Mouse (Mus musculus) thymus, adult 2 months (tissue): ENCODE results near the gene Rabl6. TPM values are rescaled to one million over a fixed set of nuclear protein-coding genes. Genes with fewer than 3 reads are reported as not detected.

Experiments used
- DNase-seq: peaks from one replicate; pipeline ENCODE4 v3.0.0; 2021
- H3K27ac ChIP-seq: fragments of 200-500 bp; 2 replicates; pipeline ENCODE4 v1.5.1; 2012; ENCODE audit warnings: low read length, control low read depth; ENCODE audit not compliant: control insufficient read depth, insufficient read depth
- H3K27me3 ChIP-seq: fragments of 200-500 bp; 2 replicates; pipeline ENCODE4 v1.6.1; 2012; ENCODE audit warnings: mild to moderate bottlenecking, low read length, moderate library complexity, mixed read lengths; ENCODE audit not compliant: control insufficient read depth, insufficient read depth
- H3K36me3 ChIP-seq: fragments of 200-500 bp; 2 replicates; pipeline ENCODE4 v1.6.1; 2012; ENCODE audit warnings: mild to moderate bottlenecking, low read length, moderate library complexity; ENCODE audit not compliant: control insufficient read depth, insufficient read depth
- H3K4me1 ChIP-seq: fragments of 200-500 bp; replicated peaks from 2 replicates; pipeline ENCODE4 v1.6.1; 2012; ENCODE audit warnings: low read length; ENCODE audit not compliant: control insufficient read depth, insufficient read depth
- H3K4me3 ChIP-seq: fragments of 200-500 bp; 2 replicates; pipeline ENCODE4 v1.5.1; 2012; ENCODE audit warnings: mild to moderate bottlenecking, low read length, control low read depth, moderate library complexity; ENCODE audit not compliant: control insufficient read depth, insufficient read depth
- CTCF ChIP-seq: fragments of 200-500 bp; IDR thresholded peaks from 2 replicates; pipeline ENCODE4 v1.5.1; 2012; ENCODE audit warnings: mild to moderate bottlenecking, control low read depth, low read length, moderate library complexity, borderline replicate concordance; ENCODE audit not compliant: control insufficient read depth, poor library complexity, insufficient read depth; ENCODE audit errors: extremely low read depth
- POLR2A ChIP-seq: fragments of 200-500 bp; IDR thresholded peaks from 2 replicates; pipeline ENCODE4 v1.6.1; 2012; ENCODE audit warnings: mild to moderate bottlenecking, low read length, control low read depth, moderate library complexity; ENCODE audit not compliant: control insufficient read depth, poor library complexity, insufficient read depth; ENCODE audit errors: extremely low read depth
- WGBS: fragments of 180-500 bp; shearing (Covaris S2); methylation state at CpG from one replicate; pipeline ENCODE4 v1.1.7; 2018; 5-methylcytosine and 5-hydroxymethylcytosine counted together
- polyA plus RNA-seq: library from polyadenylated mRNA; depleted of rRNA; stranded (reverse); fragments of >200 nt; gene quantifications from 2 replicates; pipeline ENCODE4 v1.2.3, GENCODE M21; 2012; rRNA removed

Gene Rabl6
- polyA plus RNA-seq, 1 experiment: 83.4 TPM

- Histone ChIP-seq H3K36me3 (peaks cover 71% of the 10 kb centered on the region), H3K4me3 (no peak overlapping the region), H3K27ac (peak overlapping the region; percentile 86), H3K27me3 (no peaks in the 10 kb centered on the region), H3K4me1 (peaks cover 6% of the 10 kb centered on the region)
- 67% methylated on average over 3 of the region's 3 CpGs for WGBS
- peak; percentile 16 for DNase-seq
- TF ChIP-seq CTCF (no peak), POLR2A (no peak)
Measured at GRCm38 (mm10) chr2:25534178-25534865, 74.0 kb downstream of the Rabl6 start.

GRCm38 (mm10) chr2:25533707-25534106 lies 74.6 kb downstream of the Rabl6 start:
- no peak overlapping the region for H3K4me3 ChIP-seq
- no peak for DNase-seq
- H3K4me1 ChIP-seq: peaks cover 4% of the 10 kb centered on the region
- 90% methylated on average over 2 of the region's 2 CpGs for WGBS
- TF ChIP-seq POLR2A (no peak), CTCF (no peak)
- H3K27me3 ChIP-seq: no peaks in the 10 kb centered on the region
- peak overlapping the region; percentile 64 for H3K27ac ChIP-seq
- H3K36me3 ChIP-seq: peaks cover 76% of the 10 kb centered on the region

Other genes with a start within 250 kb of the Rabl6 start
- gene Uap1l1, start 242.8 kb downstream of the Rabl6 start, polyA plus RNA-seq: 23.0 and 24.4 TPM in 2 replicates
- gene Sapcd2, start 236.2 kb downstream of the Rabl6 start, polyA plus RNA-seq: 29.7 and 45.2 TPM in 2 replicates
- 11.7 and 14.0 TPM in 2 replicates for gene Entpd2, start 212.6 kb downstream of the Rabl6 start, polyA plus RNA-seq
- 28.4 and 30.8 TPM in 2 replicates for gene Npdc1, start 209.2 kb downstream of the Rabl6 start, polyA plus RNA-seq
- 1.9 and 2.0 TPM in 2 replicates for gene Fut7, start 185.3 kb downstream of the Rabl6 start, polyA plus RNA-seq
- gene Abca2, start 179.8 kb downstream of the Rabl6 start, polyA plus RNA-seq: 86.6 and 100 TPM in 2 replicates
- gene Clic3, start 151.7 kb downstream of the Rabl6 start, polyA plus RNA-seq: 11.6 and 17.3 TPM in 2 replicates
- 165 and 192 TPM in 2 replicates for gene Paxx, start 147.4 kb downstream of the Rabl6 start, polyA plus RNA-seq
- gene Ptgds, start 138.5 kb downstream of the Rabl6 start, polyA plus RNA-seq: 4.4 and 13.8 TPM in 2 replicates
- gene Lcn12, start 114.6 kb downstream of the Rabl6 start, polyA plus RNA-seq: not detected in 2 replicates
- gene Fbxw5, start 107.8 kb downstream of the Rabl6 start, polyA plus RNA-seq: 59.2 and 77.5 TPM in 2 replicates
- 4.7 and 5.0 TPM in 2 replicates for gene C8g, start 106.8 kb downstream of the Rabl6 start, polyA plus RNA-seq
- gene Traf2, start 61.6 kb downstream of the Rabl6 start, polyA plus RNA-seq: 47.7 and 49.9 TPM in 2 replicates
- gene Edf1, start 50.7 kb downstream of the Rabl6 start, polyA plus RNA-seq: 142 and 152 TPM in 2 replicates
- 18.9 and 25.8 TPM in 2 replicates for gene Mamdc4, start 33.7 kb downstream of the Rabl6 start, polyA plus RNA-seq
- 73.6 and 94.7 TPM in 2 replicates for gene Phpt1, start 33.3 kb downstream of the Rabl6 start, polyA plus RNA-seq
- gene Ajm1, start 26.8 kb downstream of the Rabl6 start, polyA plus RNA-seq: 7.0 and 7.4 TPM in 2 replicates
- not detected in 2 replicates for gene Ccdc183, start 9.2 kb upstream of the Rabl6 start, polyA plus RNA-seq
- gene Tmem141, start 13.5 kb upstream of the Rabl6 start, polyA plus RNA-seq: 4.9 and 12.3 TPM in 2 replicates
- 7.8 TPM in 2 replicates for gene Fcna, start 19.5 kb upstream of the Rabl6 start, polyA plus RNA-seq
- gene Lcn8, start 44.6 kb upstream of the Rabl6 start, polyA plus RNA-seq: 0.24 TPM in 1 of 2 replicates, not detected in the other
- not detected in 2 replicates for gene Lcn5, start 49.4 kb upstream of the Rabl6 start, polyA plus RNA-seq
- 0.20 and 0.26 TPM in 2 replicates for gene Lcn6, start 68.3 kb upstream of the Rabl6 start, polyA plus RNA-seq
- gene Lcn10, start 74.2 kb upstream of the Rabl6 start, polyA plus RNA-seq: 0.73 and 0.84 TPM in 2 replicates
- 0.45 and 0.54 TPM in 2 replicates for gene Obp2a, start 91.5 kb upstream of the Rabl6 start, polyA plus RNA-seq
- 36.4 and 43.2 TPM in 2 replicates for gene Bmyc, start 98.2 kb upstream of the Rabl6 start, polyA plus RNA-seq
- gene Obp2b, start 128.5 kb upstream of the Rabl6 start, polyA plus RNA-seq: not detected in 2 replicates
- 0.16 TPM in 1 of 2 replicates, not detected in the other for gene Lcn3, start 157.0 kb upstream of the Rabl6 start, polyA plus RNA-seq
- gene Lcn11, start 168.5 kb upstream of the Rabl6 start, polyA plus RNA-seq: 0.23 and 0.49 TPM in 2 replicates
- 1.0 and 2.4 TPM in 2 replicates for gene Gm13539, start 173.7 kb upstream of the Rabl6 start, polyA plus RNA-seq
- gene Glt6d1, start 207.3 kb upstream of the Rabl6 start, polyA plus RNA-seq: not detected in 2 replicates
- not detected in 2 replicates for gene Lcn9, start 214.6 kb upstream of the Rabl6 start, polyA plus RNA-seq
- gene Sohlh1, start 238.7 kb upstream of the Rabl6 start, polyA plus RNA-seq: 0.09 and 0.18 TPM in 2 replicates